Mouse (Mus musculus) spleen, adult 2 months (tissue): ENCODE data around the gene Ociad2. TPM values are rescaled to one million over a fixed set of nuclear protein-coding genes. Genes with fewer than 3 reads are reported as not detected.

Experiments
- DNase-seq, 2 experiments: peaks; one replicate each; pipeline versions ENCODE4 v3.0.0 to v3.0.0-alpha.2; 2012 to 2021; ENCODE audit warnings: low spot score in 2 of 2, low read depth in 1 of 2
- H3K27ac ChIP-seq: fragments of 200-500 bp; 2 replicates; pipeline ENCODE4 v1.5.1; 2012; ENCODE audit warnings: low read length, inconsistent platforms; ENCODE audit not compliant: insufficient read depth
- H3K27me3 ChIP-seq: fragments of 200-500 bp; 2 replicates; pipeline ENCODE4 v1.6.1; 2012; ENCODE audit warnings: mild to moderate bottlenecking, moderate library complexity, low read length, inconsistent platforms; ENCODE audit not compliant: control insufficient read depth, insufficient read depth
- H3K36me3 ChIP-seq: fragments of 200-500 bp; 2 replicates; pipeline ENCODE4 v1.6.1; 2012; ENCODE audit warnings: mild to moderate bottlenecking, low read length, inconsistent platforms; ENCODE audit not compliant: control insufficient read depth, insufficient read depth
- H3K4me1 ChIP-seq: fragments of 200-500 bp; 2 replicates; pipeline ENCODE4 v1.6.1; 2011; ENCODE audit warnings: inconsistent platforms; ENCODE audit not compliant: control insufficient read depth, insufficient read depth, insufficient read length
- H3K4me3 ChIP-seq: fragments of 200-500 bp; 2 replicates; pipeline ENCODE4 v1.5.1; 2011; ENCODE audit warnings: mild to moderate bottlenecking, inconsistent platforms; ENCODE audit not compliant: insufficient read depth, insufficient read length; ENCODE audit errors: extremely low read depth
- CTCF ChIP-seq: fragments of 200-500 bp; IDR thresholded peaks from 2 replicates; pipeline ENCODE4 v1.5.1; 2011; ENCODE audit warnings: mild to moderate bottlenecking, inconsistent platforms; ENCODE audit not compliant: insufficient read depth, insufficient read length, insufficient replicate concordance; ENCODE audit errors: extremely low read depth
- POLR2A ChIP-seq: fragments of 200-500 bp; IDR thresholded peaks from 2 replicates; pipeline ENCODE4 v1.6.1; 2011; ENCODE audit warnings: low read depth, low read length, inconsistent platforms
- WGBS: fragments of 180-500 bp; shearing (Covaris S2); methylation state at CpG from one replicate; pipeline ENCODE4 v1.1.7; 2018; 5-methylcytosine and 5-hydroxymethylcytosine counted together
- polyA plus RNA-seq: library from polyadenylated mRNA; depleted of rRNA; stranded (reverse); fragments of >200 nt; gene quantifications from 2 replicates; pipeline ENCODE4 v1.2.3, GENCODE M21; 2012

Ociad2 gene
- polyA plus RNA-seq, 1 experiment, result 0.05 TPM

DNA sequence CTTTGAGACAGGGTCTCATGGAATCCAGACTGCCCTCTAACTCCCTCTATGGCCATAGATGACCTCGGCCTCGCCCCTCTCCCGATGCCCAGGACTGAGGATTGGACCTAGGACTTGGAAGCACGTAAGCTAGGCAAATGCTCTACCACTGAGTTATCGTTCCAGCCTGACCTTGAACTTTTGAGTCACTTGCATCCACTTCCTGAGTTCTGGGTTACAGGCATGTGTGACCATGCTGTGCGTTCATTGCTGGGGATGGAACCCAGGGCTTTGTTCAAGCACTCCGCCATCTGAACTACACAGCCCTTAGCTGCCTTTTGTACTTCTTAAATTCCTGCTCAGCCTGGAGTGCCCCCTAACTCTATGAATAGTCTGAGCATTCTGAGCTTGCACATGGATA, 35.7 kb upstream of the Ociad2 start:
- Histone ChIP-seq H3K4me3 (no peak overlapping the region), H3K4me1 (no peaks in the 10 kb centered on the region), H3K36me3 (no peaks in the 10 kb centered on the region), H3K27me3 (no peaks in the 10 kb centered on the region), H3K27ac (no peak overlapping the region)
- no peak for TF ChIP-seq POLR2A
- TF ChIP-seq CTCF, result no peak
- 85% methylated on average over 7 of the region's 7 CpGs for WGBS
- no peak for DNase-seq

DNA sequence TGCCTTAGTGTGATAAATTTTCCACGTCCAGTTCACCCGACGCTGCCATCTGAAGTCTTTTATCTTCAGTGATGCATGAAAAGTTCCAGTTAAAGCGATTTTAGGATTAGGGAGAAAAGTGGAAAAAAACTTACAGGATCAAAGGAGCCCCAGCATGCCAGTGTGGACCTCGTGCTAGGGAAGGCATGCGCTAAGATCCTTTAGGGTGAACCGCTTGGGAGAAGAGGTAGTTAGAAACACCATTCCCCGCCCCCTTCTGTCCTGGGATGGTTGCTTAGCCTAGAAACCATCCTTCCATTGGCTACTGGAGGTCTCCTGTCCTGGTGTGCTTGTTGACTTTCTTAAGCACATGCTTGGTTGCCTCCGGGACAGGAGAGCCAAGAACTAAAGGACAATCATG, 35.2 kb upstream of the Ociad2 start:
- no peak overlapping the region for H3K27ac ChIP-seq
- no peak for DNase-seq
- H3K4me1 ChIP-seq, result no peaks in the 10 kb centered on the region
- no peak overlapping the region for H3K4me3 ChIP-seq
- H3K36me3 ChIP-seq, result no peaks in the 10 kb centered on the region
- TF ChIP-seq POLR2A (no peak), CTCF (no peak)
- WGBS, result 93% methylated on average over 9 of the region's 9 CpGs
- no peaks in the 10 kb centered on the region for H3K27me3 ChIP-seq

DNA sequence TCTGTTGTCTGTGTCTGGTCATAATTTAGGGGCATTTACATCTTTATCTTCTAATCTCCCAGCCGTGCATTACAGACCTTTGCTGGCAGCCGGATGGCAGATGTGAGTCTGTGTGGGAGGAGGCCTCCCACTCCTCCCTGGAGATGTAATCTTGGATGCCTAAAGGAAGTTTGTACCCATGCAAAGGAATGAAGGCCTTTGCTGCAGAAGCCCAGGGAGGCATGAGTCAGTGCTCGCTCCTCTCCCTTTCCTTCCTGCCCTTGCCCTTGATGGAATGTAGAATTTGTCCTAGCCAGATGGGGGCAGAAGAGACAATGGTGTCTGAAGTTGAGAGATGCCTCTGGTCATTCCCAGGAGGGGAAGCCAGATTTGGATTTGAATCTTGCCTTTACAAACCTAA, 32.4 kb upstream of the Ociad2 start:
- Histone ChIP-seq H3K27me3 (no peaks in the 10 kb centered on the region), H3K4me3 (no peak overlapping the region), H3K27ac (no peak overlapping the region), H3K4me1 (no peaks in the 10 kb centered on the region; the same call in 1 of the 2 replicates), H3K36me3 (no peaks in the 10 kb centered on the region)
- no peak for TF ChIP-seq POLR2A
- TF ChIP-seq CTCF, result no peak
- DNase-seq, result no peak
- 72% methylated on average over 3 of the region's 3 CpGs for WGBS

DNA sequence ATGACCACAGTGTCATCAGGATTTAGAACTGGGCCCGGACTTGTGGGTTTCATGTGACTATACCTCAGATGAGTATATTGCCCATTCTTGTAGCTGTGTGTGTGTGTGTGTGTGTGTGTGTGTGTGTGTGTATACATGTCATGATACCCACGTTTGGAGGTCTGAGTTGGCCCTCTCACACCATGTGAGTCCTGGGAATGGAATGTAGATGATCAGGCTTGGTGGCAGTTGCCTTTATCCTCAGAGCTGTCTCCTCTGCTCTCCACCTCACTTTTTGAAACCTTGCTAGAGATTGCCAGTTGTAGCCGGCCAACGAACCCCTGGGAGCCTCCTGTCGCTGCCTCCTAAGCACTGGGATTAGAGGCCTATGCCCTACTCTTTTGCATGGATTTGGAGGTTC, 31.8 kb upstream of the Ociad2 start:
- TF ChIP-seq POLR2A, result no peak
- TF ChIP-seq CTCF, result no peak
- no peak overlapping the region for H3K4me3 ChIP-seq
- no peaks in the 10 kb centered on the region for H3K36me3 ChIP-seq
- H3K4me1 ChIP-seq, result no peaks in the 10 kb centered on the region; the same call in 1 of the 2 replicates
- DNase-seq, result no peak
- H3K27ac ChIP-seq, result no peak overlapping the region
- no peaks in the 10 kb centered on the region for H3K27me3 ChIP-seq
- 84% methylated on average over 5 of the region's 5 CpGs for WGBS

DNA sequence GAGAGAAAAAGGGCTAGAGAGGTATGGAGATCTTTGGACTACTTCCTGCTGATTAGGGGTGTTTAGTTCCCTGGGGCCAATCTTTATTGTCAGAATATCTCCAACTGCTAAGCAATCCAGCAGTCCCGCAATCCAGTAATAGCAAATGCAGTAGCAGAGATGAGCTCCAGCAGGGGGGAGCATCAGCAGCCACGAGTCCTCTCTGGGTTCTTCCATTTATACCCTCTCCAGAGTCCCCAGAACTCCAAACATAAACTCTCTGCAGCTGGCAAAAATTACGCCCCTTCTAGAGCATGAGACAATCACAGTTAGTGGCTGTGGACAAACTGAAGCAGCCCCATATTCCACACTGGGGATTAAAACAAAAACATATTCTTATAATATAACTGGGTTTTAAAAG, 28.9 kb upstream of the Ociad2 start:
- no peaks in the 10 kb centered on the region; the same call in 1 of the 2 replicates for H3K4me1 ChIP-seq
- H3K36me3 ChIP-seq, result no peaks in the 10 kb centered on the region
- DNase-seq, result no peak
- H3K27me3 ChIP-seq, result no peaks in the 10 kb centered on the region
- no peak overlapping the region for H3K27ac ChIP-seq
- 75% methylated on average over 3 of the region's 3 CpGs for WGBS
- no peak overlapping the region for H3K4me3 ChIP-seq
- TF ChIP-seq POLR2A (no peak), CTCF (no peak)

DNA sequence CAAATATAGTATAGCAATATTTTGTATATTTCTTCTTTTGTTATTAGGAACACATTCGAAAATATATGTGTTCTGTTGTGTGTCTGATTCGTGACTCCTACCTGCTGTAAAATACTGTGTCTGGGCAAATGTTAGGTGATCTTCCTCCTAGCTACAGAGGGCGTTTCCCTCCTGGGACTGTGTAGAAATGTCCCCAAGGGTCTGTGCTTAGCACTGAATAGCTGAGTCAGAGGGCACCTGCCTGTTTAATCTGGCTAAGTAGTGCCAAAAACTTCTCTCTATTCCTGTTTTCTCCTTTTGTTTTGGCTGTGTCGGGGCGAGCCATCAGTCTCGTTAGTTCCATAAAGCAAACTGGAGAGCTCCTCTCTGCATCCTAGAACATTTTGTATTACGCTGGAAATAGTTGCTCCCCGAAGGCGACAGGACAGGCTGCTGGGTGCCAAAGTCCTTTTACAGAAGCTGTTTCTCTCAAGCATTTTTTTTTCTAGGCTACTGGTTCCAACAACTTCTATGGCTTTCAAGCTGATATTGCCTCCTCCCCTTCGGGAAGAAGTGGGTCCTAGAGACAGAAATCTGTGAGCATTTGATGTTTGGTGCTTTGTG, 28.1 kb upstream of the Ociad2 start:
- no peak for TF ChIP-seq POLR2A
- TF ChIP-seq CTCF, result no peak
- Histone ChIP-seq H3K27ac (no peak overlapping the region), H3K27me3 (no peaks in the 10 kb centered on the region), H3K4me1 (no peaks in the 10 kb centered on the region; the same call in 1 of the 2 replicates), H3K36me3 (no peaks in the 10 kb centered on the region), H3K4me3 (no peak overlapping the region)
- WGBS, result 68% methylated on average over 10 of the region's 10 CpGs
- DNase-seq, result no peak

DNA sequence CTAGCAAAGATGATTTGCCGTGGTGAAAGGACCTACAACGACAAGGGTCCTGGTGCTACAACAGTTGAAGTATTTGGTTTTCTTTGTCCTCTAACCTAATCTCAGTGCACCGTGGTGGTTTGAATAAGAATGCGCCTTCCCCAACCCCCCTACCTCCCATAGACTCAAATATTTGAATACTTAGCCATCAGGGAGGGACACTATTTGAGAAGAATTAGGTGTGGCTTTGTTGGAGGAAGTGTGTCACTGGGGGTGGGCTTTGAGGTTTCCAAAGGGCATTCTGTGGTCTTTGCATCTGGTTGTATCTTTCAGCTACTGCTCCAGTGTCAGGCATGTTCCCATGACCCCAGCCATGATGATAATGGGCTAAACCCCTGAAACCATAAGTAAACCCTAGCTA, 27.1 kb upstream of the Ociad2 start:
- no peaks in the 10 kb centered on the region for H3K36me3 ChIP-seq
- TF ChIP-seq CTCF, result no peak
- TF ChIP-seq POLR2A, result no peak
- H3K27ac ChIP-seq, result no peak overlapping the region
- 82% methylated on average over 4 of the region's 4 CpGs for WGBS
- DNase-seq, result no peak
- 0 out of 2 replicates have a peak, but pooled peaks cover 1% of the 10 kb centered on the region for H3K27me3 ChIP-seq
- no peaks in the 10 kb centered on the region; the same call in 1 of the 2 replicates for H3K4me1 ChIP-seq
- H3K4me3 ChIP-seq, result no peak overlapping the region
